Mouse (Mus musculus): ENCODE data around the gene Ppie.
"Not testable (repeated sequence)": the region's sequence is repeated elsewhere in the genome, so short reads cannot be mapped to it uniquely, and the experiment has no call there.

The Ppie gene

GRCm38 (mm10) chr4:123114651-123115050, 25.1 kb downstream of the Ppie start:
- DNase-seq (ENCODE audit: low spot score in 2 of 2) = not testable (repeated sequence)

- no peak for DNase-seq (ENCODE audit: low spot score in 2 of 2)
These were observed 27.5 kb downstream of the Ppie start for GRCm38 (mm10) chr4:123112216-123112764.

GRCm38 (mm10) chr4:123111275-123111983, 28.3 kb downstream of the Ppie start:
- DNase-seq (ENCODE audit: low spot score in 2 of 2) = not testable (repeated sequence)

- DNase-seq (ENCODE audit: low spot score in 2 of 2) = no peak
These were observed 29.0 kb downstream of the Ppie start for GRCm38 (mm10) chr4:123110751-123111150.

GRCm38 (mm10) chr4:123108056-123108455, 31.7 kb downstream of the Ppie start:
- no peak for DNase-seq (ENCODE audit: low spot score in 2 of 2)

GRCm38 (mm10) chr4:123106864-123107263, 32.9 kb downstream of the Ppie start:
- DNase-seq (ENCODE audit: low spot score in 2 of 2) = no peak

- DNase-seq (ENCODE audit: low spot score in 2 of 2) = not testable (repeated sequence)
These were observed 33.8 kb downstream of the Ppie start for GRCm38 (mm10) chr4:123105929-123106328.

- DNase-seq (ENCODE audit: low spot score in 2 of 2) = no peak
These were observed 34.3 kb downstream of the Ppie start for GRCm38 (mm10) chr4:123105451-123105790.

- DNase-seq (ENCODE audit: low spot score in 2 of 2) = peak in 1 of 2 experiments; percentile 35
These were observed 34.9 kb downstream of the Ppie start, which contains the start of gene Bmp8b for GRCm38 (mm10) chr4:123104651-123105450. Bmp8b (plus strand) TSS chr4:123105165.

- no peak for DNase-seq (ENCODE audit: low spot score in 2 of 2)
These were observed 45.9 kb downstream of the Ppie start for GRCm38 (mm10) chr4:123093869-123094268.

- peak in 1 of 2 experiments; percentile 34 for DNase-seq (ENCODE audit: low spot score in 2 of 2)
These were observed 46.5 kb downstream of the Ppie start for GRCm38 (mm10) chr4:123093064-123093776.

- no peak for DNase-seq (ENCODE audit: low spot score in 2 of 2)
These were observed 47.1 kb downstream of the Ppie start for GRCm38 (mm10) chr4:123092621-123093020.

- DNase-seq (ENCODE audit: low spot score in 2 of 2) = no peak
These were observed 53.4 kb downstream of the Ppie start for GRCm38 (mm10) chr4:123086381-123086780.

- DNase-seq (ENCODE audit: low spot score in 2 of 2) = no peak
These were observed 54.5 kb downstream of the Ppie start for GRCm38 (mm10) chr4:123085290-123085689.

GRCm38 (mm10) chr4:123083323-123083902, 56.3 kb downstream of the Ppie start:
- no peak for DNase-seq (ENCODE audit: low spot score in 2 of 2)

- DNase-seq (ENCODE audit: low spot score in 2 of 2) = peak in 1 of 2 experiments; percentile 56
These were observed 57.2 kb downstream of the Ppie start for GRCm38 (mm10) chr4:123082283-123083163.

- peak; percentile 73 to 84 for DNase-seq (ENCODE audit: low spot score in 2 of 2)
These were observed 59.0 kb downstream of the Ppie start for GRCm38 (mm10) chr4:123080791-123081190.

- DNase-seq (ENCODE audit: low spot score in 2 of 2) = no peak
These were observed 61.5 kb downstream of the Ppie start for GRCm38 (mm10) chr4:123078231-123078630.

All from urinary bladder, adult 18-20 months (tissue).